Mouse (Mus musculus) MEL (cell line): ENCODE data around the gene Rragd. TPM values are rescaled to one million over a fixed set of nuclear protein-coding genes. Genes with fewer than 3 reads are reported as not detected.

ENCODE experiments used
- DNase-seq: peaks from one replicate; pipeline ENCODE4 v3.0.0; 2011; ENCODE audit warnings: low read depth, low spot score
- H3K27ac ChIP-seq: 2 replicates; pipeline ENCODE4 v1.5.1; 2012; ENCODE audit warnings: low read depth, mild to moderate bottlenecking, control low read depth, low read length, moderate library complexity; ENCODE audit not compliant: control insufficient read depth
- H3K27me3 ChIP-seq, 2 experiments: fragments of 150-350 bp in 1 of 2; sonication (generic) in 1 of 2; 2 replicates each; pipeline ENCODE4 v1.6.1; 2012; ENCODE audit warnings: low read length in 2 of 2, mild to moderate bottlenecking in 2 of 2, improper control_type of control experiment in 1 of 2, moderate library complexity in 1 of 2; ENCODE audit not compliant: insufficient read depth in 2 of 2, control insufficient read depth in 1 of 2
- H3K36me3 ChIP-seq, 2 experiments: 2 replicates each; pipeline ENCODE4 v1.6.1; 2012 to 2014; ENCODE audit warnings: low read length in 2 of 2, improper control_type of control experiment in 1 of 2, inconsistent platforms in 1 of 2, mild to moderate bottlenecking in 1 of 2; ENCODE audit not compliant: insufficient read depth in 2 of 2, control insufficient read depth in 1 of 2
- H3K4me1 ChIP-seq, 2 experiments: fragments of 150-350 bp in 1 of 2; sonication (generic) in 1 of 2; 2 replicates each; pipeline ENCODE4 v1.6.1; 2012; ENCODE audit warnings: low read length in 2 of 2, improper control_type of control experiment in 1 of 2, mild to moderate bottlenecking in 1 of 2; ENCODE audit not compliant: insufficient read depth in 2 of 2, control insufficient read depth in 1 of 2
- H3K4me3 ChIP-seq, 2 experiments: fragments of 150-350 bp in 1 of 2; sonication (generic) in 1 of 2; 2 replicates each; pipeline ENCODE4 v1.5.1; 2012; ENCODE audit warnings: low read depth in 2 of 2, low read length in 2 of 2, mild to moderate bottlenecking in 2 of 2, moderate library complexity in 2 of 2, control low read depth in 1 of 2, improper control_type of control experiment in 1 of 2; ENCODE audit not compliant: control insufficient read depth in 1 of 2, insufficient read depth in 1 of 2
- H3K79me2 ChIP-seq: 2 replicates; pipeline ENCODE4 v1.6.1; 2012; ENCODE audit warnings: mild to moderate bottlenecking, low read length, moderate library complexity; ENCODE audit not compliant: control insufficient read depth, poor library complexity, insufficient read depth
- H3K9ac ChIP-seq: 2 replicates; pipeline ENCODE4 v1.6.1; 2012; ENCODE audit warnings: low read depth, mild to moderate bottlenecking, control low read depth, low read length, moderate library complexity; ENCODE audit not compliant: control insufficient read depth, poor library complexity, severe bottlenecking
- H3K9me3 ChIP-seq: fragments of 150-350 bp; sonication (generic); replicated peaks from 2 replicates; pipeline ENCODE4 v1.6.1; 2012; ENCODE audit warnings: mild to moderate bottlenecking, low read length, improper control_type of control experiment, moderate library complexity; ENCODE audit not compliant: insufficient read depth
- BHLHE40 ChIP-seq: IDR thresholded peaks from 2 replicates; pipeline ENCODE4 v1.6.1; 2012; ENCODE audit warnings: low read depth, mild to moderate bottlenecking, inconsistent platforms, low read length, improper control_type of control experiment, borderline replicate concordance
- CHD1 ChIP-seq: IDR thresholded peaks from 2 replicates; pipeline ENCODE4 v1.6.1; 2012; ENCODE audit warnings: low read depth, mild to moderate bottlenecking, inconsistent platforms, low read length, improper control_type of control experiment
- ETS1 ChIP-seq: IDR thresholded peaks from 2 replicates; pipeline ENCODE4 v1.6.1; 2012; ENCODE audit warnings: low read depth, mild to moderate bottlenecking, inconsistent platforms, low read length, improper control_type of control experiment, moderate library complexity
- GATA1 ChIP-seq: IDR thresholded peaks from 2 replicates; pipeline ENCODE4 v1.6.1; 2011; ENCODE audit warnings: low read depth, low read length, improper control_type of control experiment
- HCFC1 ChIP-seq: IDR thresholded peaks from 2 replicates; pipeline ENCODE4 v1.6.1; 2012; ENCODE audit warnings: low read depth, mild to moderate bottlenecking, inconsistent platforms, low read length, improper control_type of control experiment, moderate library complexity
- KAT2A ChIP-seq: conservative IDR thresholded peaks from 2 replicates; pipeline ENCODE4 v1.6.1; 2012; ENCODE audit warnings: low read depth, low read length, improper control_type of control experiment, inconsistent platforms
- MAX ChIP-seq: IDR thresholded peaks from 2 replicates; pipeline ENCODE4 v1.6.1; 2011; ENCODE audit warnings: low read length, improper control_type of control experiment
- MEF2A ChIP-seq: IDR thresholded peaks from 2 replicates; pipeline ENCODE4 v1.6.1; 2014; ENCODE audit warnings: low read depth, mild to moderate bottlenecking, inconsistent platforms, low read length, improper control_type of control experiment; ENCODE audit not compliant: poor library complexity, insufficient replicate concordance, severe bottlenecking; ENCODE audit errors: extremely low read depth
- MXI1 ChIP-seq: IDR thresholded peaks from 2 replicates; pipeline ENCODE4 v1.6.1; 2011; ENCODE audit warnings: mild to moderate bottlenecking, low read depth, low read length, improper control_type of control experiment
- MYB ChIP-seq: IDR thresholded peaks from 2 replicates; pipeline ENCODE4 v1.6.1; 2011; ENCODE audit warnings: mild to moderate bottlenecking, low read depth, low read length, improper control_type of control experiment
- NELFE ChIP-seq: IDR thresholded peaks from 2 replicates; pipeline ENCODE4 v1.6.1; 2011; ENCODE audit warnings: low read depth, low read length, improper control_type of control experiment
- POLR2A ChIP-seq, 2 experiments: IDR thresholded peaks; 2 replicates each; pipeline ENCODE4 v1.6.1; 2011 to 2012; ENCODE audit warnings: low read length in 2 of 2, mild to moderate bottlenecking in 2 of 2, control low read depth in 1 of 2, improper control_type of control experiment in 1 of 2, low read depth in 1 of 2, moderate library complexity in 1 of 2; ENCODE audit not compliant: control insufficient read depth in 1 of 2, insufficient read depth in 1 of 2, poor library complexity in 1 of 2
- POLR2AphosphoS2 ChIP-seq: IDR thresholded peaks from 2 replicates; pipeline ENCODE4 v1.6.1; 2011; ENCODE audit warnings: low read length, improper control_type of control experiment
- RAD21 ChIP-seq: IDR thresholded peaks from 2 replicates; pipeline ENCODE4 v1.6.1; 2011; ENCODE audit warnings: mild to moderate bottlenecking, low read depth, low read length, improper control_type of control experiment
- RCOR1 ChIP-seq: IDR thresholded peaks from 2 replicates; pipeline ENCODE4 v1.6.1; 2012; ENCODE audit warnings: low read depth, mild to moderate bottlenecking, inconsistent platforms, low read length, improper control_type of control experiment
- SIN3A ChIP-seq: IDR thresholded peaks from 2 replicates; pipeline ENCODE4 v1.6.1; 2012; ENCODE audit warnings: low read length, improper control_type of control experiment, inconsistent platforms
- TAL1 ChIP-seq: IDR thresholded peaks from 2 replicates; pipeline ENCODE4 v1.6.1; 2012; ENCODE audit warnings: mild to moderate bottlenecking, inconsistent platforms, low read length, moderate library complexity, mixed read lengths
- TBP ChIP-seq: IDR thresholded peaks from 2 replicates; pipeline ENCODE4 v1.8.0; 2011; ENCODE audit warnings: low read depth, low read length, improper control_type of control experiment
- TCF12 ChIP-seq: IDR thresholded peaks from 2 replicates; pipeline ENCODE4 v1.6.1; 2014; ENCODE audit warnings: low read depth, mild to moderate bottlenecking, inconsistent platforms, low read length, improper control_type of control experiment, moderate library complexity
- UBTF ChIP-seq: IDR thresholded peaks from 2 replicates; pipeline ENCODE4 v1.6.1; 2012; ENCODE audit warnings: low read depth, mild to moderate bottlenecking, inconsistent platforms, low read length, improper control_type of control experiment, moderate library complexity, borderline replicate concordance; ENCODE audit not compliant: insufficient read depth
- ZMIZ1 ChIP-seq: IDR thresholded peaks from 2 replicates; pipeline ENCODE4 v1.6.1; 2012; ENCODE audit warnings: low read depth, mild to moderate bottlenecking, inconsistent platforms, low read length, improper control_type of control experiment, moderate library complexity
- polyA plus RNA-seq, 2 experiments: library from polyadenylated mRNA; stranded (reverse) in 1 of 2; unstranded in 1 of 2; fragments of >175 nt in 1 of 2; fragments of >200 nt in 1 of 2; gene quantifications; 2 replicates each; pipeline versions ENCODE4 v1.2.1 to v1.2.4; 2012; ENCODE audit warnings: low replicate concordance in 2 of 2, low read depth in 1 of 2; ENCODE audit not compliant: insufficient read length in 2 of 2, insufficient read depth in 1 of 2, missing spikeins in 1 of 2
- total RNA-seq: library from RNA; depleted of rRNA; stranded (reverse); fragments of 300-350 nt; gene quantifications from 2 replicates; pipeline ENCODE4 v1.2.3, GENCODE M21; 2012

Gene Rragd
- total and polyA plus RNA-seq, 3 experiments = not detected

GRCm38 (mm10) chr4:33031195-33031960 lies 48.5 kb downstream of the Rragd start, which contains the start of gene Ube2j1:
Ube2j1 (plus strand) TSS chr4:33031416.
- DNase-seq = peak; percentile 85
- peaks cover 10 to 11% of the 10 kb centered on the region in 2 experiments for H3K4me1 ChIP-seq
- H3K9me3 ChIP-seq = no peaks in the 10 kb centered on the region
- peaks cover 0 to 23% of the 10 kb centered on the region in 2 experiments; a peak in 3 of 4 replicates for H3K36me3 ChIP-seq
- H3K79me2 ChIP-seq = peaks cover 27% of the 10 kb centered on the region
- peak within 1 kb of the TSS; percentile 57 for H3K27ac ChIP-seq
- peak within 1 kb of the TSS; percentile 96 to 98 for H3K4me3 ChIP-seq
- TF ChIP-seq CHD1 = no peak
- TF ChIP-seq POLR2AphosphoS2 = peak; percentile 59; the same call in 1 of the 2 replicates
- peak; percentile 46; the same call in 1 of the 2 replicates for TF ChIP-seq SIN3A
- 0 out of 2 replicates have a peak, but pooled peaks have one; percentile 28 for TF ChIP-seq MEF2A
- TF ChIP-seq KAT2A = no peak; the same call in 1 of the 2 replicates
- peak; percentile 93 for TF ChIP-seq NELFE
- TF ChIP-seq MXI1 = peak; percentile 58
- no peak for TF ChIP-seq TBP
- peak; percentile 98 for TF ChIP-seq UBTF
- TF ChIP-seq MYB = no peak
- no peak for TF ChIP-seq GATA1
- peak; percentile 80 for TF ChIP-seq ZMIZ1
- peak; percentile 80 for TF ChIP-seq HCFC1
- TF ChIP-seq MAX = 0 out of 2 replicates have a peak, but pooled peaks have one; percentile 37
- TF ChIP-seq ETS1 = peak; percentile 28; the same call in 1 of the 2 replicates
- TF ChIP-seq POLR2A (IDR thresholded peaks at IDR 0.05; ENCODE audit: control insufficient read depth in 1 of 2, insufficient read depth in 1 of 2, low read depth in 1 of 2, low read length in 2 of 2, poor library complexity in 1 of 2) = peak; percentile 86 to 87; a peak in 3 of 4 replicates
- TF ChIP-seq TCF12 = 0 out of 2 replicates have a peak, but pooled peaks have one; percentile 4
- TF ChIP-seq RAD21 = no peak
- TF ChIP-seq BHLHE40 = no peak
- TF ChIP-seq RCOR1 = no peak
- H3K27me3 ChIP-seq = no peaks in the 10 kb centered on the region
- H3K9ac ChIP-seq = peak within 1 kb of the TSS; percentile 94

- no peak for DNase-seq
- no peak overlapping the region; the same call in 1 of the 2 replicates for H3K27ac ChIP-seq
- H3K79me2 ChIP-seq = peaks cover 28% of the 10 kb centered on the region
Measured at GRCm38 (mm10) chr4:33032045-33032444, 49.2 kb downstream of the Rragd start.

More at GRCm38 (mm10) chr4:33032045-33032444, 49.2 kb downstream of the Rragd start:
- Histone ChIP-seq H3K36me3 (peaks cover 0 to 23% of the 10 kb centered on the region in 2 experiments; a peak in 3 of 4 replicates), H3K4me3 (peak overlapping the region; percentile 96 to 98), H3K27me3 (no peaks in the 10 kb centered on the region), H3K9ac (peak overlapping the region; percentile 94), H3K9me3 (no peaks in the 10 kb centered on the region), H3K4me1 (peaks cover 10 to 11% of the 10 kb centered on the region in 2 experiments)
- peak; percentile 42 for TF ChIP-seq GATA1
- TF ChIP-seq CHD1 = peak; percentile 9; the same call in 1 of the 2 replicates
- TF ChIP-seq TAL1 = no peak
- 0 out of 2 replicates have a peak, but pooled peaks have one; percentile 26 for TF ChIP-seq SIN3A
